Mouse (Mus musculus) frontal cortex, adult 2 months (tissue): ENCODE results near the gene Foxl1. TPM values are rescaled to one million over a fixed set of nuclear protein-coding genes. Genes with fewer than 3 reads are reported as not detected.
"Not testable (repeated sequence)": the region's sequence is repeated elsewhere in the genome, so short reads cannot be mapped to it uniquely, and the experiment has no call there.

Experiments used
- DNase-seq, 2 experiments: peaks; one replicate each; pipeline ENCODE4 v3.0.0; 2022; ENCODE audit warnings: low spot score in 1 of 2; ENCODE audit errors: extremely low spot score in 1 of 2
- polyA plus RNA-seq: library from polyadenylated mRNA; depleted of rRNA; stranded (reverse); fragments of >200 nt; gene quantifications from 2 replicates; pipeline ENCODE4 v1.2.3, GENCODE M21; 2012

The Foxl1 gene
- polyA plus RNA-seq, 1 experiment, result 0.10 TPM

- DNase-seq, result no peak
Observed at GRCm38 (mm10) chr8:121122368-121122767, 5.4 kb upstream of the Foxl1 start.

GRCm38 (mm10) chr8:121123113-121123512 lies 4.6 kb upstream of the Foxl1 start:
- no peak for DNase-seq

- DNase-seq, result no peak
Observed at GRCm38 (mm10) chr8:121124547-121125239, 3.0 kb upstream of the Foxl1 start.

GRCm38 (mm10) chr8:121125311-121125876 lies 2.3 kb upstream of the Foxl1 start:
- peak in 1 of 2 experiments; percentile 61 for DNase-seq

- no peak for DNase-seq
Observed at GRCm38 (mm10) chr8:121126191-121126590, 1.5 kb upstream of the Foxl1 start.

- DNase-seq, result no peak
Observed at GRCm38 (mm10) chr8:121126694-121127093, 1.0 kb upstream of the Foxl1 start.

- DNase-seq, result no peak
Observed at GRCm38 (mm10) chr8:121127291-121127701, 444 bp upstream of the Foxl1 start.

- DNase-seq, result no peak
Observed at GRCm38 (mm10) chr8:121128531-121129264, 958 bp downstream of the Foxl1 start.

- DNase-seq, result no peak
Observed at GRCm38 (mm10) chr8:121129265-121129940, 1.7 kb downstream of the Foxl1 start.

- DNase-seq, result no peak
Observed at GRCm38 (mm10) chr8:121130522-121130921, 2.8 kb downstream of the Foxl1 start.

GRCm38 (mm10) chr8:121132961-121133513 lies 5.3 kb downstream of the Foxl1 start:
- no peak for DNase-seq

- no peak for DNase-seq
Observed at GRCm38 (mm10) chr8:121134102-121134501, 6.4 kb downstream of the Foxl1 start.

GRCm38 (mm10) chr8:121134512-121134911 lies 6.8 kb downstream of the Foxl1 start:
- DNase-seq, result no peak

- DNase-seq, result no peak
Observed at GRCm38 (mm10) chr8:121136856-121137255, 9.1 kb downstream of the Foxl1 start.

- not testable (repeated sequence) for DNase-seq
Observed at GRCm38 (mm10) chr8:121145457-121146134, 17.9 kb downstream of the Foxl1 start.

- DNase-seq, result no peak
Observed at GRCm38 (mm10) chr8:121148573-121149083, 20.9 kb downstream of the Foxl1 start.

- no peak for DNase-seq
Observed at GRCm38 (mm10) chr8:121152394-121152793, 24.7 kb downstream of the Foxl1 start.

GRCm38 (mm10) chr8:121156990-121157491 lies 29.3 kb downstream of the Foxl1 start:
- no peak for DNase-seq

- DNase-seq, result no peak
Observed at GRCm38 (mm10) chr8:121158812-121159211, 31.1 kb downstream of the Foxl1 start.

GRCm38 (mm10) chr8:121161437-121161836 lies 33.7 kb downstream of the Foxl1 start:
- DNase-seq, result no peak
